Mouse (Mus musculus) bone marrow, adult 2 months (tissue): ENCODE measurements around the gene Pycr1. TPM values are rescaled to one million over a fixed set of nuclear protein-coding genes. Genes with fewer than 3 reads are reported as not detected.
"Not testable (repeated sequence)": the region's sequence is repeated elsewhere in the genome, so short reads cannot be mapped to it uniquely, and the experiment has no call there.

ENCODE experiments used
- H3K27ac ChIP-seq: fragments of 200-500 bp; 2 replicates; pipeline ENCODE4 v1.5.1; 2012; ENCODE audit warnings: low read depth, mild to moderate bottlenecking, control low read depth, inconsistent platforms, low read length; ENCODE audit not compliant: control insufficient read depth, poor library complexity, insufficient read depth
- H3K4me1 ChIP-seq: fragments of 200-500 bp; 2 replicates; pipeline ENCODE4 v1.6.1; 2011; ENCODE audit warnings: low read length; ENCODE audit not compliant: control insufficient read depth, insufficient read depth
- H3K4me3 ChIP-seq: fragments of 200-500 bp; replicated peaks from 2 replicates; pipeline ENCODE3; 2011; ENCODE audit warnings: mild to moderate bottlenecking, low read depth, low read length, control low read depth; ENCODE audit not compliant: control insufficient read depth
- CTCF ChIP-seq: fragments of 200-500 bp; IDR thresholded peaks from 2 replicates; pipeline ENCODE4 v1.5.1; 2011; ENCODE audit warnings: low read length, control low read depth; ENCODE audit not compliant: control insufficient read depth, insufficient read depth
- POLR2A ChIP-seq: fragments of 200-500 bp; IDR thresholded peaks from 2 replicates; pipeline ENCODE4 v1.6.1; 2011; ENCODE audit warnings: low read depth, mild to moderate bottlenecking, control low read depth, low read length, borderline replicate concordance; ENCODE audit not compliant: control insufficient read depth
- WGBS: fragments of 180-500 bp; shearing (Covaris S2); methylation state at CpG from one replicate; pipeline ENCODE4 v1.1.7; 2018; 5-methylcytosine and 5-hydroxymethylcytosine counted together
- polyA plus RNA-seq: library from polyadenylated mRNA; stranded (reverse); fragments of >200 nt; gene quantifications from 2 replicates; pipeline ENCODE4 v1.2.4, GENCODE M21; 2011; ENCODE audit warnings: low replicate concordance; ENCODE audit not compliant: missing spikeins, insufficient read depth, insufficient read length

Gene Pycr1
- polyA plus RNA-seq, 1 experiment, result 2.3 TPM

DNA sequence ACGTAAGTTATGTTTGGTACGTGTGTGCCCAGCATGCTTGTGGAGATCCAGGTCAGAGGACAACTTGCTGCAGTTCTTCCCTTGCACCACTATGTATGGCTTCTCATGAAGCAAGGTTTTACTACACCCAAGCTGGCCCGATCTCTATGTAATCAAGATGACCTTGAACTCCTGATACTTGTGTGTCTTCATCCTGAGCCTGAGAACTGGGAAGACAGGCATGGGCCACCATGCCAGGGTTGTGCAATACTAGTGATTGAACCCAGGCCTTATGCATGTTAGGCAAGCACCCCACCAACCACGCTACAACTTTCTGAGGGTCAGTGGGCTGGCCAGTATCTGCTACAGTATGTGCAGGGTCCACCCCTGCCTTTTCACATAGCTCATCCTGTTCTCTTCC is 33.4 kb upstream of the Pycr1 start:
- WGBS, result 83% methylated on average over 4 of the region's 4 CpGs

GRCm38 (mm10) chr11:120675875-120676274 is 32.3 kb upstream of the Pycr1 start:
- not testable (repeated sequence) for H3K4me3 ChIP-seq, H3K4me1 ChIP-seq, H3K27ac ChIP-seq
- 52% methylated on average over 5 of the region's 5 CpGs for WGBS

More for the DNA sequence above, 33.4 kb upstream of the Pycr1 start:
- TF ChIP-seq POLR2A (no peak), CTCF (no peak)
- no peak overlapping the region for H3K27ac ChIP-seq
- no peak overlapping the region for H3K4me3 ChIP-seq
- H3K4me1 ChIP-seq, result peaks cover 2% of the 10 kb centered on the region; the same call in 1 of the 2 replicates

DNA sequence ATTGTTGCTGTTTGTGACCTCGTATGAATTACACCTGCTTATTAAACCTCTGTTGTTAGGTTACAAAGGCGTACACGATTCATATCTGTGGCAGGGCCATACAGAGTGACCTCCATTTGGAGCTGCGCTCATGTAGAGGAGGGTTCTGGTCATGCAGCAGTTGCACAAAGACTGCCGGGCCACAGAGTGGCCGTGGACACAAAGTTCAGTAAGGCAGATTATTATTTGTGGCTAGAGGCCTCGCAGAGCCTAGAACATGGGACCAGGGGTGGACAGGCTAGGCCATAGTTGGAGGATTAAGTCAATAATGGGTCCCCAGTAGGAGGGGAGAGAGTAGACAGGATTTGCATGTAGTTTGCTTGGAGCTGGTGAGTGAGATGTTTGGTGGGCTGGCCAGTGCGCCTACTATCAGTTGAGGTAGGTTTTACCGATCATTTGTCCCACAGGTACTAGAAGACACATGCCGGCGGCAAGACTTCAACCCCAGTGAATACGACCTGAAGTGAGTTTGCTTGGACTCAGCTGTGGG is 30.1 kb upstream of the Pycr1 start:
- Histone ChIP-seq H3K4me1 (peaks cover 2% of the 10 kb centered on the region; the same call in 1 of the 2 replicates), H3K27ac (peak overlapping the region; percentile 96), H3K4me3 (peak overlapping the region; percentile 84)
- TF ChIP-seq POLR2A (no peak), CTCF (no peak)
- WGBS, result 30% methylated on average over 12 of the region's 12 CpGs

- peaks cover 2% of the 10 kb centered on the region; the same call in 1 of the 2 replicates for H3K4me1 ChIP-seq
- H3K27ac ChIP-seq, result peak within 1 kb of the TSS; percentile 96
- 1% methylated on average over 83 of the region's 83 CpGs for WGBS
- TF ChIP-seq CTCF (no peak), POLR2A (peak; percentile 72; the same call in 1 of the 2 replicates)
- peak within 1 kb of the TSS; percentile 84 for H3K4me3 ChIP-seq
Measured at GRCm38 (mm10) chr11:120672687-120673593, 29.4 kb upstream of the Pycr1 start, which contains the start of gene Aspscr1. TSS of gene Aspscr1 (plus strand) at chr11:120672973.

DNA sequence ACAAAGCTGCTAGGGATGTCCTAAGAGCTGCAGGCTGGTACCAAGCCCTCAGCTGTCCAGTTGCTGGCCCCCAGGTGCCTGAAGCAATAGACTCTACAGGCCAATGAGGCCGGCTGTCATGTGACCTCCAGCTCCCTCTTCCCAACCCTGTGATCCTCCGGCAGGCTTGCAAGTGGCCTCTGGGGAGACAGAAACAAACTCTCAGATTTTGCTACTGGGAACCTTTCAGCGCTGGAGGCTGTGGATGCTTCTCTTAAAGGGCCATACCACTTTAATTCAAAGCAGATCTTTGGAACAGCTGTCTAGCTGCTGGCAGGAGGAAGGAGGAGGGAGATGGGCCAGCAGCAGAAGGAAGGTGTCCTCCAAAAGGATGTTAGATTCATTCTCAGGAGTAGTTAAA is 23.0 kb upstream of the Pycr1 start:
- Histone ChIP-seq H3K4me3 (no peak overlapping the region), H3K27ac (no peak overlapping the region), H3K4me1 (no peaks in the 10 kb centered on the region)
- 55% methylated on average over 3 of the region's 3 CpGs for WGBS
- TF ChIP-seq POLR2A (no peak), CTCF (no peak)

DNA sequence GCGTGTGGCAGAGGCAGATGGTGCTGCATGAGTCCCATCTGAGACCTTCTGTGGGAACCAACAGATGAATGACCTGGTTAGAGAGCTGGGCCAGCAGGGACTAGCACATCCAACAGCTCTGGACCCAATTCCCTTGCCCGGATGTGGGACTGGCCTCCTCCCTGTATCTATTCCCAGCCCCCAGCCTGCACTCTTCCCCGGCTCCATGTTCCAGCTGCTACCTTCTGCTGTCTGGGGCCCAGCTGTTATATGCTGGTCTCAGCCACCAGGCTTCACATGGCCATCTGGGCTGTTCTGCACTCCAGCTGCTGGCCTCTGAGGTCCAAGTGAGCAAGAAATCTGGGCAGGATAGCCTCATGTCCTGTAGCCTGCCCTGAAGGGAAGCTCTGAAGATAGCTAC is 21.8 kb upstream of the Pycr1 start:
- H3K27ac ChIP-seq, result no peak overlapping the region
- WGBS, result 79% methylated on average over 3 of the region's 3 CpGs
- TF ChIP-seq POLR2A, result no peak
- no peak for TF ChIP-seq CTCF
- no peaks in the 10 kb centered on the region for H3K4me1 ChIP-seq
- H3K4me3 ChIP-seq, result no peak overlapping the region

GRCm38 (mm10) chr11:120663714-120664113 is 20.1 kb upstream of the Pycr1 start:
- no peaks in the 10 kb centered on the region for H3K4me1 ChIP-seq
- no peak overlapping the region for H3K4me3 ChIP-seq
- H3K27ac ChIP-seq, result no peak overlapping the region
- no peak for TF ChIP-seq POLR2A
- no peak for TF ChIP-seq CTCF
- WGBS, result 84% methylated on average over 5 of the region's 5 CpGs

DNA sequence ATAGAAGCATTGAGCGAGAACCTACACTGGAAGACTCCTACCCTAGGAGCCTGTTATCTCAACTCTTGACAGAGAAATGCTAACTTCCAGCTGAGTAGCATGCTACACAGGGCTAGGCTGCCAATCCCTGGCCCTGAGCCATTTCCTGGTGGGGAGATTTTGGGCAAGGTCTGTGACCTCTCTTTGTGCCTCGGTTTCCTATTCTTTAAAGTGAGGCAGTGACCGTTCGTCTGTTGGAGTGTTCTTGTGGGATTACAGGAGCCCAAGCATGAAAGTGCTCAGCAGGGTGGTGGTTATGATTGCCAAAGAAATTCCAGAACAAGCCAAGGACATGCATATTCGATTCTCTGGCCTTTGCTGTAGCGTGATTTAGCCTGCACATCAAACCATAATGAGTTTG is 19.2 kb upstream of the Pycr1 start:
- H3K4me1 ChIP-seq, result no peaks in the 10 kb centered on the region
- WGBS, result 75% methylated on average over 6 of the region's 6 CpGs
- H3K4me3 ChIP-seq, result no peak overlapping the region
- no peak for TF ChIP-seq CTCF
- no peak for TF ChIP-seq POLR2A
- no peak overlapping the region for H3K27ac ChIP-seq
